Mouse (Mus musculus): ENCODE measurements at regions not wholly inside any gene's neighbourhood (a gene's known extent, or its start where the extent isn't known, plus 50 kb on each side); places are given as distances from the start of the nearest gene placed in this dataset.

DNA sequence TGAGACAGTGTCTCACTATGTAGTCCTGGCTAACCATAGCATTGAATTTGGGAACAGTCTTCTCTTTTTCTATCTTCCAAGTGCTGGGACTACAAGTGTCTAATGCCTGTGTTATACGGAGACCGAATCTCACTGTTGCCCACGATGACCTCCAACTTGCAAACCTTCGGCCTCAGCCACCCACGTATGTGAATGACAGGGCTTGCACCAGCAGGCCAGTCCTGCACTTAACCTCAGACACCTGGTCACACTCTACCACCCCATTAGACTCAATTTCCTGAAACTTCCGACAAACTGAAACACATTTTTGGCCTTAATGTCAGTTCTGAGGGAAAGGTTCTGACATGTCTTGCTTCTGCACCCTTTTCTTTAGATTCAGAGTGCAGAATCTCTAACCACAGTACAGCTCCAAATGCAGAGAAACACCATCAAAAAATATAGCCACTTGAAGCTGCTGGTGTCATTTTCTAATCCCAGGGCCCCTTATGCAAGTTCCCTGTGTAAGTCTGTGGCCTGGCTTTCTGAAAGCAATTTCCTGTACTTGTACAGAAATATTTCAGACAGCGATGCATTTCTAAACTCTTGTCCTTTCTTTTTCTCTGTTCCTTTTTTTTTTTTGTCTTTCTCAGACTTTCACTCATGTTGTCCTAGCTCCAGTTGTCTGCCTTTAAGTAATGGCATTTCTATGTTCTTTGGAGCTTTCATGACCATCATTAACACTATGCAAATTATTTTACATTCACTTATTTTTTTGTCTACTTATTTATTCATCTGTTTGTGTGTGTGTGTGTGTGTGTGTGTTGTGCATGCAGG lies 97.8 kb downstream of the Tmsb4x start:
- Histone ChIP-seq H3K27ac (no peak overlapping the region), H3K4me1 (no peaks in the 10 kb centered on the region), H3K9me3 (no peaks in the 10 kb centered on the region), H3K4me2 (no peak overlapping the region), H3K27me3 (peaks cover 12% of the 10 kb centered on the region), H3K4me3 (no peak overlapping the region), H3K9ac (no peak overlapping the region), H3K36me3 (no peaks in the 10 kb centered on the region)
- WGBS, result 75% methylated on average over 7 of the region's 7 CpGs
- ATAC-seq (ENCODE audit: borderline replicate concordance, extremely low read depth, low FRiP score, low TSS enrichment), result no peak

DNA sequence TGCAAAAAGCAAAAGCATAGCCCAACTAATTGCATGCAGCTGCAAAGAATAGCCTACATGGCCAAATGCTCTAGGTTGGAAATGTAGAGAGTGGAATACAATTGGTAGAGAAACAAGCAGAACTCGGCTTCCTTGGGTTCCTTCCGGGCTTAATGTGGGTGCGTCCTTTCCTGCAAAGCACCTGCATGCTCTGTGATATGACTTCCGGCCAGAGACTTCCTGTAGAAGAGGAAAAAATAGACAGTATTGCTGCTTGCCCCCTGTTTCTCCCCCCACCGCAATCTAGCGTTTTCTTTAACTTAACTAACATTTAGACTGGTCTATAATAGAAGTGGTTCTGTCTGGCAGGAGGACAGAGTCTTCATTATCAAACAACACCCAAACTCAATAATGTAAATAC lies 100.8 kb downstream of the Tmsb4x start:
- H3K4me3 ChIP-seq, result no peak overlapping the region
- no peak overlapping the region for H3K9ac ChIP-seq
- no peaks in the 10 kb centered on the region for H3K4me1 ChIP-seq
- H3K27ac ChIP-seq, result no peak overlapping the region
- WGBS, result 75% methylated on average over 6 of the region's 6 CpGs
- no peaks in the 10 kb centered on the region for H3K36me3 ChIP-seq
- peaks cover 16% of the 10 kb centered on the region; the same call in 1 of the 2 replicates for H3K27me3 ChIP-seq
- no peak overlapping the region for H3K4me2 ChIP-seq
- H3K9me3 ChIP-seq, result no peaks in the 10 kb centered on the region
- ATAC-seq (ENCODE audit: borderline replicate concordance, extremely low read depth, low FRiP score, low TSS enrichment), result no peak

DNA sequence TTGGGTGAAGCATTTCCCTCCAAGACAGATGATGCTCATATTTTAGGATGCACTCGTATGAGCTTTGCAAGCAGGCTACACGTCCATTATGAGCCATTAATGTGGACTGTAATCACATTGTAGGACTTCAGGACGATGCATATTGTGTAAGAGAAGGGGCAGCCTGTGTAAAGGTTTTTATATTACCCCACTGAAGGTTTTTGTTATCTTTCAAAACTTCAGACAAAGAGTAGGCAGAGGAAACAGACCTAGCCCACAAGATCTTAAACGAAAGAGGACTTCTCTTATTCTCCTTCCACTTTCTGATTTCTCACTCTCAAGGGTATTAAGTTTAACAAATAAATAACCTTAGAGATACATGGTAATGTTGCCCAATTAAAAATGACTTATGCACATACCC lies 101.6 kb downstream of the Tmsb4x start:
- H3K27me3 ChIP-seq, result peaks cover 16% of the 10 kb centered on the region; the same call in 1 of the 2 replicates

DNA sequence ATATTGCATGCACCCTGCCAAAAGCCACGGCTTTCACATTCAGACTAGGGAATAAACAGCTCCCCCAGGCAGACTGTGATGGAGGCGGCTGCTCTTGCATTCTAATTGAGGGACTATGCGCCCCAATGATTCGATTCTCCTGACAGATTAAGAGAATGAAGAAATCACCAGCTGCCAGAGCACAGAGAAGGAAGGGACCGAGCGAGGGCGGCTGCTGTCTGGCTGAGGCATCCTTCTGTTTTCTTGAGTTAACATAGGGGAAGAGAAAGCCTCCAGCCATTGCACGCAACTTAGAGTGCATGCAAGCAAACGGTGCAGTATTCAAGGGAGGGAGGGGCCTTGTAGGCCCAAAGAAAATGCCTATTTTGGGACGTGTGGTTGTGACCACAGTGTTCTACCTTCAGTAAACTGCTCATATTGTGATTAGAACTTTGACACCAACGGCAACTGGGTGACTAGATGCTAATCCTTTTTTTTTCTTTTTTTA lies 103.1 kb downstream of the Tmsb4x start:
- Histone ChIP-seq H3K4me2 (no peak overlapping the region), H3K27me3 (peaks cover 16% of the 10 kb centered on the region; the same call in 1 of the 2 replicates), H3K9ac (no peak overlapping the region), H3K9me3 (no peaks in the 10 kb centered on the region), H3K4me1 (no peaks in the 10 kb centered on the region), H3K27ac (no peak overlapping the region), H3K36me3 (no peaks in the 10 kb centered on the region), H3K4me3 (no peak overlapping the region)
- WGBS, result 76% methylated on average over 11 of the region's 11 CpGs
- no peak for ATAC-seq (ENCODE audit: borderline replicate concordance, extremely low read depth, low FRiP score, low TSS enrichment)

More for the DNA sequence above, 101.6 kb downstream of the Tmsb4x start:
- no peaks in the 10 kb centered on the region for H3K9me3 ChIP-seq
- H3K4me3 ChIP-seq, result no peak overlapping the region
- no peak overlapping the region for H3K27ac ChIP-seq
- ATAC-seq (ENCODE audit: borderline replicate concordance, extremely low read depth, low FRiP score, low TSS enrichment), result no peak
- H3K4me2 ChIP-seq, result no peak overlapping the region
- H3K36me3 ChIP-seq, result no peaks in the 10 kb centered on the region
- 71% methylated on average over 4 of the region's 4 CpGs for WGBS
- no peak overlapping the region for H3K9ac ChIP-seq
- H3K4me1 ChIP-seq, result no peaks in the 10 kb centered on the region

DNA sequence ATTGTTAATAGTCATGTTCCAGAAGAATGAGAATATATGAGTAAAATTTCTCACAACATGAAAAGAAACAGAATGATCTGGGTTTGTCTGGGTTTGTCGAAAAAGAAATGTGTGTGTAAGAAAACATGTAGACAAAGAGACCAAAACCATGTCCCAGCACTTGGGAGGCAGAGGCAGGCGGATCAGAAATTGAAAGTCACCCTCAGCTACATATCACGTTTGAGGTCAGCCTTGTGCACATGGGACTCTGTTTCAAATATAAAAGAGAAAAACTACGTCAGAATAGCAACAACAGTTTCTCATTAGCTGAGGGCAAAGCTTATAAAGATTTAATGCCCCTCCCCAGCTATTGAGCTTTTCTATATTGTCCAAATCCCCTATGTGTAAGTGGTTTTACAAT lies 103.8 kb downstream of the Tmsb4x start:
- Histone ChIP-seq H3K4me2 (no peak overlapping the region), H3K4me1 (no peaks in the 10 kb centered on the region), H3K9ac (no peak overlapping the region), H3K27me3 (peaks cover 16% of the 10 kb centered on the region; the same call in 1 of the 2 replicates), H3K27ac (no peak overlapping the region), H3K36me3 (no peaks in the 10 kb centered on the region), H3K9me3 (no peaks in the 10 kb centered on the region), H3K4me3 (no peak overlapping the region)
- WGBS, result 86% methylated on average over 4 of the region's 4 CpGs
- no peak for ATAC-seq (ENCODE audit: borderline replicate concordance, extremely low read depth, low FRiP score, low TSS enrichment)

DNA sequence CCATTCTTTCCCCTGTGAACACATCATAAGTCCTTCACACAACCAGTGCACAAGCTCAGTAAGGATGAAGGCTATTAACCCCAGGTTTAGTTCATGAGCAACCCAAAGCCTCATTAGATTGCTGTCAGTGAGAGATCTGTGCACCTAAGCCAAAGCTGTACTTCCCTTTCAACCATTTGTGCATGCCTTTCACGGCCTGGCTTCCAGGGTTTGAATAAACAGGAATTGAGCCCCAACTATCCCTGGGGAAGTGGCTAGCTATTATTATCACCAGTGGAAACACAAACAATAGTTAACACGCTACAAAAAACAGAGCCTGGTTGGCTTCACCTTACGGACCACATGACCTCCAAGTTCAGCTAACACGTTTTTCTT lies 104.9 kb downstream of the Tmsb4x start:
- ATAC-seq (ENCODE audit: borderline replicate concordance, extremely low read depth, low FRiP score, low TSS enrichment), result no peak
- H3K9ac ChIP-seq, result no peak overlapping the region
- H3K9me3 ChIP-seq, result no peaks in the 10 kb centered on the region
- H3K36me3 ChIP-seq, result no peaks in the 10 kb centered on the region
- no peak overlapping the region for H3K4me2 ChIP-seq
- WGBS, result 62% methylated on average over 4 of the region's 4 CpGs
- H3K27me3 ChIP-seq, result peaks cover 16% of the 10 kb centered on the region; the same call in 1 of the 2 replicates
- H3K4me3 ChIP-seq, result no peak overlapping the region
- H3K27ac ChIP-seq, result peak overlapping the region; percentile 57
- H3K4me1 ChIP-seq, result no peaks in the 10 kb centered on the region

DNA sequence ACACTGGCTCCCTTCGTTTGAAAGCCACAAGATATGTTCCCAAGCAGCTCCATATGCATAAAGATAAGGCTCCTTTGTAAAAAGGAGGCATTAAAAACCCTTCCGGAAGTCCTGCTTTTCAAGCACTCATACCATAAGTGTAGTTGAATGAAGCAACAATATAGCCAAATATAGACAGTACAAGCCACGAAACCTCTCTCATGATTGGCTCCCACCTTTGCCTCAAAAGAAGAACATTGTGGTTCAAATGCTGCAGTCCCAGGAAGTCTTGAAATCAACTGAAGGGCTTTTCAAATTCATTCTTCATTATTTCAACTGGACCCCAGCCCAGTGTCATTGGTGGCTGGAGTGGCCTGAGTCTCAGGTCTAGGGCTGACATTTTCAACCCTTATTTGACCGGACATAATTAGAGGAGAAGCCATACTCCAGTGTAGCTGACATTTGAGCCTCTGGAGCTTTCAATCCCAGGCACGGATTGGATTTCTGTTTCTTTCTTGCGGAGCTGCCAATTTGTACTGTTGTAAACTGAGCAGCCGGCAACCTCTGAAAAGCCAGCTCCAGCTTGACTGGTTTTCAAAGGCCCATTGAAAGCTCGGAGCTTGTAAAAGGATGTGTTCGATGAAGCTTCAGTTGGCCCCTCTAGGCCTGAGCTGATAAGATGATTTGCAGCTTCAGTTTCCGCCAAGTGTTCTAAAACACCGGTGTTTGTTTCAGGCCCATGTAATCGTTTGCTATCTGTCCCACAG lies 105.4 kb downstream of the Tmsb4x start:
- Histone ChIP-seq H3K9me3 (no peaks in the 10 kb centered on the region), H3K27ac (peak overlapping the region; percentile 57), H3K36me3 (no peaks in the 10 kb centered on the region), H3K9ac (no peak overlapping the region), H3K4me2 (no peak overlapping the region), H3K4me1 (no peaks in the 10 kb centered on the region), H3K27me3 (peaks cover 16% of the 10 kb centered on the region; the same call in 1 of the 2 replicates), H3K4me3 (no peak overlapping the region)
- no peak for ATAC-seq (ENCODE audit: borderline replicate concordance, extremely low read depth, low FRiP score, low TSS enrichment)
- 38% methylated on average over 12 of the region's 12 CpGs for WGBS

DNA sequence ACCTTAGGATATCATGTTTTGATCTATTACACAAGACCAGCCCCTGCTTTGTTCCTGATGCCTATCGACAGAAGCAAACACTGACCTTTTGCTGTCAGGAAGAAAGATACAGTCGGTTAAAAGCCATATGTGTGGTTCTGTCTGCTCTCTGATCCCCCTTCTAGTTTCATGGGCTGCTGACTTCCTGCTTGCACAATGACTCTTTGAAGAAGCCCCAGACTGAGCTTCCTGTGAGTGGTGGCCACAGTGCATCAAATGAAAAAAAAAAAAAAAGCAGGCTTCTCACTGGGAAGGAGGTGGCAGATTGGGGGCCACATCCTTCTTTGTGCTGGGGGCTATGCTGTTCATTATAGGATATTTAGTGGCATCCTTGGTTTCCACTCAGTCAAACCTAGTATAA lies 107.2 kb downstream of the Tmsb4x start:
- H3K9me3 ChIP-seq, result no peaks in the 10 kb centered on the region
- H3K9ac ChIP-seq, result no peak overlapping the region
- no peak overlapping the region for H3K4me3 ChIP-seq
- no peak overlapping the region for H3K27ac ChIP-seq
- no peak overlapping the region for H3K4me2 ChIP-seq
- 56% methylated on average over 2 of the region's 2 CpGs for WGBS
- peaks cover 11% of the 10 kb centered on the region; the same call in 1 of the 2 replicates for H3K27me3 ChIP-seq
- no peaks in the 10 kb centered on the region for H3K36me3 ChIP-seq
- no peak for ATAC-seq (ENCODE audit: borderline replicate concordance, extremely low read depth, low FRiP score, low TSS enrichment)
- no peaks in the 10 kb centered on the region for H3K4me1 ChIP-seq

DNA sequence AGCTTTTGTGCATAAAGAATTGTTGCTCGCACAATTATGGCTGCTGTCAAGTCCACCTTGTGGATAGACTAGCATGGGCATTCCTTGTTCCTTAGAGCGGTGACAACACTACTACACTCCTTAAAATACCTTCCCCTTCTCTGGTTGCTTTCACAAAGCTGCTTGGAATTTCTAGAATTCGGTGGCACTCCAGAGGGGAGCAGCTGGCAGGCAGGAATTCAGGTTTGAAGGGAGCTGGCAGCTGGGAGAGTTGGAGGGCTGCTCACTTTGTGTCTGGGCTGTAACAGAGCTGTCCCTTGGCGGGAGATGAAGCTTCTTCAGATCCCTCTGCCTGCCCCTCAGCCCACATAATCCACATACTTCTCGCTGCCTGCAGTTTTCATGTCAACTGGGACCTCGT lies 109.7 kb downstream of the Tmsb4x start:
- H3K4me2 ChIP-seq, result no peak overlapping the region
- H3K9me3 ChIP-seq, result no peaks in the 10 kb centered on the region
- H3K4me3 ChIP-seq, result no peak overlapping the region
- no peaks in the 10 kb centered on the region for H3K27me3 ChIP-seq
- H3K4me1 ChIP-seq, result no peaks in the 10 kb centered on the region
- H3K36me3 ChIP-seq, result no peaks in the 10 kb centered on the region
- no peak overlapping the region for H3K9ac ChIP-seq
- WGBS, result 48% methylated on average over 6 of the region's 6 CpGs
- no peak for ATAC-seq (ENCODE audit: borderline replicate concordance, extremely low read depth, low FRiP score, low TSS enrichment)
- H3K27ac ChIP-seq, result peak overlapping the region; percentile 47; the same call in 1 of the 2 replicates

DNA sequence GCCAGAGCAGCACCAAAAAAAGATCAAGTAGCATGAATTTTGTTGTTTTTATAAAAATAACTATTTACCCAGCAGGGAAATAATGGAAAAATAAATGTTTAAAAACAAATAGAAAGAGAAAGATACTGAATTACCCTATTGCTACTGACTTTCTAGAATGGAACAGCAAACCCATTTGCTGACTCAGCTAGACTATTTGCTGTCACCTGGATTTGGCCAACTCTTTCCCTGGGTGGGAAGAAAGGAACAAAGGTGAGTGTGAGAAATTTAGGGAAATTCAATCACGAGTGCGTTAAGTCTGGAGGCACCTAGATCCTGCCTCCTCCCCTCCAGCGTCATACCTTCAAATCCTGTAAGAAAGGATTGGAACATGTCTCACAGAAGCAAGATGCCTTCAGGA lies 110.2 kb downstream of the Tmsb4x start:
- H3K4me2 ChIP-seq, result no peak overlapping the region
- no peaks in the 10 kb centered on the region for H3K27me3 ChIP-seq
- H3K4me1 ChIP-seq, result no peaks in the 10 kb centered on the region
- H3K4me3 ChIP-seq, result no peak overlapping the region
- WGBS, result 55% methylated on average over 3 of the region's 3 CpGs
- H3K36me3 ChIP-seq, result no peaks in the 10 kb centered on the region
- peak overlapping the region; percentile 29 for H3K27ac ChIP-seq
- H3K9me3 ChIP-seq, result no peaks in the 10 kb centered on the region
- H3K9ac ChIP-seq, result no peak overlapping the region
- no peak for ATAC-seq (ENCODE audit: borderline replicate concordance, extremely low read depth, low FRiP score, low TSS enrichment)

DNA sequence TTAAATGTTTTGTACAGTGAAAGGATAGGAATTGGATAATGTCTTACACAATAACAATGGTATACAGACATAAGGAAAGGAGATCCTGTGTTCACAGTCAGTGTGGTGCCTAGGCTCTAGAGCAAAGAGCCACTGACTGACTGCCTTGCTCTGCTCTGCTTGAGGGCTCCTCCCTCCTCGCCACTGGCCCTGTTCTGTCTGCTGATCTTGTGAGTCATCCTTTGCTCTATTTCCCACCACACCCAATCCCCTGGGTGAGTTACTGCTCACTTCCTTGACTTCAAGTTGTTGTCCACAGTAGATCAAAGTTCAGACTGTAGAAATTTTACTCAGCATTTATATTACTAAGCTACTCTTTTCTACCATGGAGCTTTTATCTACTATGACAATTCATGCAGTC lies 117.3 kb downstream of the Tmsb4x start:
- Histone ChIP-seq H3K4me2 (no peak overlapping the region), H3K4me1 (no peaks in the 10 kb centered on the region), H3K27ac (no peak overlapping the region), H3K36me3 (no peaks in the 10 kb centered on the region), H3K9ac (no peak overlapping the region), H3K27me3 (no peaks in the 10 kb centered on the region), H3K9me3 (no peaks in the 10 kb centered on the region), H3K4me3 (no peak overlapping the region)
- 64% methylated on average over 1 of the region's 1 CpGs for WGBS
- ATAC-seq (ENCODE audit: borderline replicate concordance, extremely low read depth, low FRiP score, low TSS enrichment), result no peak; the same call in 1 of the 2 replicates

DNA sequence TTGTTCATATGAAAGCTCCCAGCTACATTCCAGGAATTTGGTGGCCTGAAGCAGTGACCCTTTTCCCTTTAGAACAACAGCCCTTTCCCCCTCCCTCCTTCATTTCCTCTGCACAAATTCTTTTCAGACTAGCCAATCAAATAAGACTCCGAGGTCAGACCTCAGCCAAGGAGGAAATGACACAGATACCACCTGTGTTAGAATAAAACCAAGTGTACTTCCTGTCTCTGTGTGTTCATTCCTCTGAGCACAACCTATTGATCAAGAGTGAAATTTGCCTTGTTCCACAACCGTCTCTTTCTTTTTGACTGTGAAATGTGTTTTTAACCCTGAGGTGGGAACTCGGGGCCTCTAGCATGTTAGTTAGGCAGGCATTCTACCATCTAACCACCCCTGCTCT lies 120.2 kb downstream of the Tmsb4x start:
- Histone ChIP-seq H3K9me3 (no peaks in the 10 kb centered on the region), H3K27me3 (no peaks in the 10 kb centered on the region), H3K36me3 (no peaks in the 10 kb centered on the region), H3K27ac (no peak overlapping the region), H3K4me2 (no peak overlapping the region), H3K4me1 (no peaks in the 10 kb centered on the region), H3K9ac (no peak overlapping the region), H3K4me3 (no peak overlapping the region)
- no peak for ATAC-seq (ENCODE audit: borderline replicate concordance, extremely low read depth, low FRiP score, low TSS enrichment)
- 56% methylated on average over 3 of the region's 3 CpGs for WGBS
